Mouse (Mus musculus): ENCODE results near the gene Trp53tg5.

DNA sequence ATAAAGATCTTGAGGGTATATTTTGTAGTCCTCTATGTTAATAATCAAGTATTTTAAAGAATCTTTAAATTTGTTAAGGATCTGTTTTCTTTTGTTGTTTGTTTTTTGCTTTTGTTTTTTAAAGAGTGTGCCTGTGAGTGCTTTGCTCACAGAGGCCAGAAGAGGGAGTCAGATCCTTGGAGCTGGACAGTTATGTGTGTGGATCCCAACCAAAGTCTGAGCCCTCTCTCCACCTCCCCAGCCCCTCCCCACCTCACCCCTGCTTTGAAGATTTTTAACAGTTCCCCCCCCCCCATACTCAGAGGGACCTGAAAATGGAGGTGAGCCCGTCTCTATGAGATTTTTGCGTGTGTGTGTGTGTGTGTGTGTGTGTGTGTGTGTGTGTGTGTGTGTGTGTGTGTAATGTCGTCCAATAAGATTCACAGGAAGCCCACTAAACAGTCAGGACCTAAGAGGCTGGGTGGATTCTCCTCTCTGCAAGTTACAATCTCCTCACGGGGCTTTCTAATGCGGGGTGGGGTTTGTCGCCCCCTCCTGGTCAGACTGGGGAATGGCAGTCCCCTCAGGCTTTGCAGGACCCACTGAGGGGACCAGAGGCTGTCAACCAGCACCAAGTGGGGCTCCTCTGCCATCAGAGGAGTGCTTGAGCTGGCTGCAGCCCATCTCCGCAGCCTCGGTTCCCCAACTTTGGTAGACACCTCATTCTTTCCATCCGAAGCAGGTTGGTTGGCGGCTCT, 44.1 kb upstream of the Trp53tg5 start:
- TF ChIP-seq CEBPB (IDR thresholded peaks at IDR 0.05; ENCODE audit: insufficient read depth, poor library complexity, severe bottlenecking), result no peak
- no peak for TF ChIP-seq POLR2A (IDR thresholded peaks at IDR 0.05; ENCODE audit: insufficient read length, low read depth)

Data from myocyte (in vitro differentiated cells).